Mouse (Mus musculus) adrenal gland, postnatal 4 days (tissue): ENCODE results near the gene Hps5. TPM values are rescaled to one million over a fixed set of nuclear protein-coding genes. Genes with fewer than 3 reads are reported as not detected.
"Not testable (repeated sequence)": the region's sequence is repeated elsewhere in the genome, so short reads cannot be mapped to it uniquely, and the experiment has no call there.

Experiments used
- DNase-seq, 2 experiments: peaks; one replicate each; pipeline ENCODE4 v3.0.0; 2021 to 2022; ENCODE audit warnings: low spot score in 2 of 2, mixed read lengths in 2 of 2
- total RNA-seq, 2 experiments: library from RNA; stranded (reverse); gene quantifications; 2 replicates each; pipeline ENCODE4 v1.2.3; 2021

Hps5 gene
- total RNA-seq, 2 experiments from 2014 or later: 25.0 to 31.2 TPM

DNA sequence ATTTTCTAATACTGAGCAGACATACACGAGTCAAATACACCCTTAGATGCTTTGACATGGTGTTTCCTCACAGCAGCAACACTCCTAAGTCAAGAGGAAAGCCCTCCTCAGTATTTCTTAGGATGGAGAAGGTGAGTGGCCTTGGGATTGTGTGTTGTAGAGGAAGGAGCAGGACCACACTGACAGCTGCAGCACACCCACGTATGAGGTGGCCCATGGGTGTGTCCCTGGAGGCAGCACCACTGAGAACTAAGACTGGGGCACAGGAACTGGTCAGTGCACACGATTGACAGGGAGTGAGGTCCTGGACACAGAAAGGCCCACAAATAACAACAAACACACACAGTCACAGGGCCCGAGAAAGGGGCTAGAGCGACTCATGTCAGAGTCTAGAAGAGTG, 55.8 kb downstream of the Hps5 start:
- DNase-seq: not testable (repeated sequence)

DNA sequence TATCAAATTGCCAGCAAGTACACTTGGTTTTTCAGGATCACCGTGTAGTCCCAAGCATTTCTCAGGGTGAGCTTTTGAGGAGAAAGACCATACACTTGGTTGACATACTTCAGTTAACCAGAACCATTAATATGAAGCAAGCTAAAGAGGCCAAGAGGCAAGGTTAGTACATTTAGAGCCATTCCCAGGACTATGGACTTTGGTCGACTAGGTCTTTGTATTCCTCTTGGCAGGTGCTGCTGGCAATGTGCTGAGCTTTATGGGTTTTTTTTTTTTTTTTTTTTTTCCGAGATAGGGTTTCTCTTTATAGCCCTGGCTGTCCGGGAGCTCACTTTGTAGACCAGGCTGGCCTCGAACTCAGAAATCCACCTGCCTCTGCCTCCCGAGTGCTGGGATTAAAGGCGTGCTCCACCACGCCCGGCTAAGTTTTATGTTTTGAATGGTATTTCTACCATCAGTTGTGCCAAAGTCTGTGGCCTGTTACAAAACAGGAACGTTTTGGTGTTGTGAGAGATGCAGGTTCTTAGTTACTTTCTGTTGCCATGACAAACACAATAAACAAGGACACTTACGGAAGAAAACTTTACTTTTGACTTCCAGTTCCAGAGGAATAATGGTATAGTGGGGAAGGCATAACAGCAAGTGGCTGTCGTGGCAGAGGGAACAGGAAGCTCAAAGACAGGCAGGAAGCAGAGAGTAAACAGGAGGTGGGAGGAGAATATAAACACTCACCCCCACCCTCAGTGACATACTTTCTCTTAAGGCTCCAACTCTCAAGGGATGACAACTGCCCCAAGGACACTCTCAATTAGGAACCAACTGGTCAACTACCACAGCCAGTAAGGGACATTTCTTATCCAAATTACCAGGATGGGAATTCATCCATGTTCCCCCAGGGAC, 57.1 kb downstream of the Hps5 start:
- no peak for DNase-seq

DNA sequence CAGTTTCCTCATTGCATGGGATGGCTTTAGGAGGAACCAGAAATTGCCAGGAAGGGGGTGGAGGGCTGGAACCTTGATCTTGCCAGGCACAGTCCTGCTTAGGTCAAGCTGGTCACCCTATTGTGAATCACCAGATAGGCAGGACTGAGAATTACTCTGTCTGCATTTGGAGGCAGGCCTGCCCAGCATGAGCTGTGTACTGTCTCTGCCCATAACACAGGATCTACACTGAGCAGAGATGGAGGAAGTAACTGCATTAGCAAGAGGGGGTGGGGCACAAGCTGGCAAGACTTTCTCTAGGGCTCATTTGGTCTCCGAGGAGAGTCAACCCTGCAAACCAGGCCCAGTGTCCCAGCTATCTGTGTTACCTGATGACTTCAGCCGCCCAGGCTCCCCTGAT, 60.9 kb downstream of the Hps5 start:
- no peak for DNase-seq

DNA sequence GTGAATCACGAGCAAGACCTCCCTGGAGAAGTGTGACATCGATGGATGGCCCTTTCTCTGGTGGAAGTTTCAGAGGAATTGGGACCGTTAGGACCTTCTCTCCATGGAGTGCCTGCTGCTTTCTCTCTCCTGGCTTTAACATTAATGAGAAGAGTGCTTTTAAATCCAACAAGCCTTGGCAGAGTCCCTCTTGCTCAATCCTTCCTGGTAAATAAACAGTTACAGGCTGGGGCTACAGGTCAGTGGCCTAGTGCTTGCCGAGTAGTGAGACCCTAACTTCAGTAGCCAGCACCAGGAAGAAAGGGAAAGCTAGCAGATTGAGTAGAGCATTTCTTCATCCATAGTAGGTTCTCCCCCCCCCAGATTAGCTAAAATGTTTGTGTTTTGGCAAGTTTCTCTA, 63.4 kb downstream of the Hps5 start, which contains the start of gene Saa4:
Saa4 (minus strand) TSS at position 146 of the 400 bp plus-strand sequence.
- no peak for DNase-seq

DNA sequence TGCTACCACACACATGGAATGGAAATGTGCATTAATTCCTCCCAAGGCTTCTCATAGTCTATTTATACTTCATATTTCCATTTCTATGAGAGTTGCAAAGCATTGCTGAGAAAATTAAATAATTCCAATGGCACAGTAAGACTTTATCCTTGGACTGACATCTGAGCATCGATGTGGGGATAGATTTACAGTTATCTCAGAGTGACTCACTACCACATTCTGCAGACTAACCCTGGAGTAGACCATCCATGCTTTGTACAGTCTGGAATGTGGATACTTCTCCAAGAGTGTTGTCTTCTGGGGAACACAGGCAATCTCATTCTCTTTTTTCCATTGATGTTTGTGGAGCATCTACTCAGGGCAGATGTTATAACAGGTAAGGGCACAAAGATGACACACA, 68.3 kb downstream of the Hps5 start:
- no peak for DNase-seq

DNA sequence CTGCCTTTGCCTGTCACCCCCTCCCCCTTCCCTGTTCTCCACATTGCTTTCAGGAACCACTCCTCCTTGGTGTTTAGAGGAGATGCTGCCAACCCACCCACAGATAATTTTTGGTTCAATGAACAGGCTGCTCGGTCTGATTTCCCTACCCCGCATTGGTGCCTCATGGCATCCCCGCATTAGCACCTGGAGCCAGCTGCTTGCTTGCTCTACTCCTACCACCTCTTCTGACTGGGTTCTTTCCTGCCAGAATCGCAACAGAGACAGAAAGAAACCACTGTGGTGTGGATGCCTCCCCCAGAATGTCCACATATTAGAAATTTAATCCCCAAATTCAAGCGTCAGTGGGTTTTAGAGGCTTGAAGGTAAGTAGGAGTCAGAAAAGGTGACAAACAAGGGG, 71.5 kb downstream of the Hps5 start:
- no peak for DNase-seq

DNA sequence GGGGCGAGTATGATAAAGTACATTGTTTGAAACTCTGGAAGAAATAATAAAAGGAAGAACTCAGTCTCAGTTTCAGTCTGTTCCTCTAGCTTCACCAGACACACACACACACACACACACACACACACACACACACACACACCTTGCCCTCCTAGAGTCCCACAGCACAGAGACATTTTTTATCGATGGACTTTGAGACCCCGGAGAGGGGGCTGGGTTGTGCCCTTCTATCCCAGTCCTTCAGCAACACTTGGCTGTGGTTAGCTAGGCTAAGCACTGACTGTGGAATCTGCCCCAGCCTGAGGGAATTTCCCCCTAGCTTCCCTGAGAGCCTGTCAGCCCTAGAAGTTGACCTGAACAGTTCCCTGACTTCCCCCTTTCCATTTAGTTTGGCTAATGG, 72.0 kb downstream of the Hps5 start:
- DNase-seq: no peak

DNA sequence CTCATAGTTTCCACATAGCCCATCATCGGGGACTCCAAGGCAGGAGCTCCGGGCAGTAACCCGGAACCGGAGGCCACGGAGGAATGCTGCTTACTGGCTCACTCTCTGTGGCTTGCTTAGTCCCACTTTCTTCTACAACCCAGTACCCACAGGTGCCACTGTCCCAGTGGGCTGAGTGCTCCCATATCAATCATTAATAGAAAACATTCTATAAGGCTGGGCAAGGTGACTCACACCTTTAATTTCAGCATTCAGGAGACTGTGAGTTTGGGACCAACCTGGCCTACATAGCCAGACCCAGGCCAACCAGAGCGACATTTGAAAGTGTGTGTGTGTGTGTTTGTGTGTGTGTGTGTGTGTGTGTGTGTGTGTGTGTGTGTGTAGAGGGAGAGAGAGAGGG, 72.5 kb downstream of the Hps5 start:
- DNase-seq: no peak

DNA sequence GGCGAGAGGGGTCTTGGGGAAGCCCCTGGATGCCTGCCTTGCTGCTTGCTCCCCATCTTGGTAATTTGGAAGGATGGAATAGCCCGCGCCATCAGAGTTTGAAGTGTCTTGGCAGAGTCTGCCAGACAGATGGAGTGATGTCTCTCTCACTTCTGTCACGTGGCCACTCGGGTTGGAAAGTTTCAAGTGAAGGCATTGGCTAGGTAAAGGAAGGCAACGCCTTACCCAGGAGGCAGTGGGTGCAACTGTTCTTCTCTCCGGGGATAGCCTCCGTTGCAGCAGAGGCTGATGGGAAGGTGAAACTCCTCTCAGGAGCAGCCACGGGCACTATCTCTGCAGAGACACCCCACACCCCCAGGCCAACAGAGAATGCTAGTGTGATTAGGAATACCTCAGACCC, 75.4 kb downstream of the Hps5 start:
- DNase-seq: no peak

DNA sequence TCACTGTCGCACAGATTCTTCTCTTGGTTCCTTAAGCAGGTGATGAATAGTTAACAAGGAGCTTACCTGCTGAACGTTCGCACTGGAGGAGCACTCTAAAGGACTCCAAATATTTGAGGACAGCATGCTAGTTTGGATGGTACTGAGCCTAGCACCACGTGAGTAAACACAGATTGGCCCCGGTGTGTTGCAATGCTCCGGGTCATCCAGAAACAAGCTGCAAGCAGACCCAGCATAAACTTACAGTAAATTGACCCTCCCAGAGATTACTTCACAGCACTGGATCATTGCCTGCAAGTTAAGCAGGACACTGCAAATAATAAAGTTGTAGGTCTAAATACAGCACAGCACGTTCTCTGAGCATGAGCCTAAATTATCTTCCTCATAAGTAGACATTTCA, 76.3 kb downstream of the Hps5 start:
- DNase-seq: no peak

DNA sequence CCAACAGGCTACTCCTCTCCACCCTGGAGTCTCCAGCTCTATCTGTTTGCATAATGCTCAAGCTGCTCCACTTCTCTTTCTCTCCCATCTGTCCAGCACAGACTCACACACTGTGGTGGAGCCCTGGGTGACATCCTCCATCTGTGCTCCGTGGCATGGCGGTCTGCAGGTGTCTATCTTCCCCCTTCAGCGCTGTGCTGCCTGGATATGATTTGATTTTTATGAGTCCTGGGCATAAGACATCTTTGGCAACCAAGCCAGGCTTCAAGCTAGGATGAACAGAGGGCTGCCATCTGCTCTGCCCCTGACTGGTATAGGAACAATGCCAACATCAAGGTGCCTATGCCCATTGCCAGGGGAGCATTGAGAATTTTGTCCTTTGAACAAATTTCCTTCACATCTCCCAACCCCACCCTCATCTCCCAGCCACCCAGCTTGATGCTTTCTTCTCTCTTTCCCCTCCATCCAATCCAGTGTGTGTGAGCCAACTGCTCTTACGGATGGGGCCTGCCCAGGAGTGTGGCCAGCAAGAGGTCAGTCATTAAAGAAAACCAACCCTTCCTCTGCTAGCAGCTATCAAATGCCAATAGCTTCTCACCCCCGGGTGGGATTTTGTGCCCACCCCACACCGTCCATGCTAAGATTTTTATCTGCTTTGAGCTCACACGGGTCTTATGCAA, 77.1 kb downstream of the Hps5 start:
- DNase-seq: no peak

DNA sequence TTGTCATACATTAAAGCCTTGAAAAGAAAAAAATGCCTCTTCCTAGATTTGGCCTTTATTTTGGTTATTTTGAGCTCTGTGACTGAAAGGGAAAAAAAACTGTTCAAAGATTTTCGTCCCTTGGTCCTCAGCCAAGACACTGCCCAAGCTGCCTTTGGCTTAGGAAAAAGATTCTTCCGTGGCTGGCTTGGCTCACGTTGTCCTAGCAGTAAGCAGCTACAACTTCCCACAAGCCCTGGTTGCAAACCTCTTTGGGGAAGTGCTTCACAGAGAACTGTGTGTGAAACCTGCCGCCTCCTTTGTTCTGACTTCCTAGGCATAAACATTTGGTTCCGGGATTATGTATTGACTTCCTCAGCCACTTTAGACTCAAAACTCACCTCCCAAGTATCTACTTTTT, 79.0 kb downstream of the Hps5 start:
- no peak for DNase-seq

DNA sequence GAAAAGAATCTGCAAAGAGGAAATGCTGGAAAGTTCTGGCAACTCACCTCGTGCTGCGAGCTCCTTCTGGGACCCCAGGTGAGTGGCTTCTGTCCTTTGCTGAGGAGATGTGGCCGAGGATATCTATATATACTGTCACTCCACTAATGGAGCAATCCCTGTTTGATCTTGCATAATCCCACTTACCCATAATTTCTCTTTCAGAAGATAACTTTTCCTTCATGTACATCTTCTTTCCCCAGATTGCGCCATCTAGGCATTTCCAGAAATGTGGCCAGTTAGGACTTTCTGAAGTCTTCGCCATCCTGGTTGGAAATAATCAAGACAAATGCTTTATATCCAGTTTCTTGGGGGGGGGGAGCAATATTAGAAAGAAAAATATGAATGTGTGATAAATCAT, 80.3 kb downstream of the Hps5 start, which contains the start of gene Saa3:
Saa3 (minus strand) TSS at position 101 of the 400 bp plus-strand sequence.
- no peak for DNase-seq

DNA sequence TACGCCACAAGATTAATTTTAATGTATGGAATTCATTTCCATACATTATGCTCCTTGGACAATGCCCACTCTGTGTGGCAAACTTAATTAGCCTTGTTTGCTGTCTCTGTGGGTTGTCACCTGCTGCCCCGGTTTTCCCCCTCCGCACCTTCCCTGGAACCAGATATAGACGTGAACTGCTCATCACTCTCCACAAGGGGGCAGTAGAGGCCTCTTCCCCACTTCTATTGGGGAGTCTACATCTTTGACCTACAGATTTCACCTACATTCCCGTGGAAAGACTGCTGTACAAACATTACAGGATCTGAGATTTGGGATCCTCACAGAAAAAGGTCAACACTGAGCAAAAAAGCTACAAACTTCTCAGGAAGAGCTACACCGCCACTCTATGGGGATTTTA, 81.3 kb downstream of the Hps5 start:
- peak in 1 of 2 experiments; percentile 38 for DNase-seq

DNA sequence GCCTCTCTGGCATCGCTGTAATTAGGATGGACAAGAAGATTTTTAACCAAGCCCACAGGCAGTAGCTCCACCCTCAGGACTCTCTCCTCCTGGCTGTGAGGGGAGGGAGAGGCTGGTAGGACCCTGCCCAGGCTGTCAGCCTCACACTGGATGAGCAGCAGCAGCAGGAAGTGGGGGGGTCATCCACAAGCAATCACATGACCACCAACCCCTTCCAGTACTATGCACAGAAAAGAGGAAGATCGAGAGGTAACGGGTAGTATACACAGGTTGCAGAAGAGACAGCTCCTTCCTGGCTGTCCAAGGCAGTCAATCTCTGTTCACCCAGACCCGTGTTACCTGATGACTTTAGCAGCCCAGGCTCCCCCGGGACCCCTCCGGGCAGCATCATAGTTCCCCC, 83.6 kb downstream of the Hps5 start:
- no peak for DNase-seq

Other genes starting within 250 kb of the Hps5 start
- gene Sergef, start 156.3 kb downstream of the Hps5 start, total RNA-seq: 10 to 100 TPM; 19.0 to 26.5 TPM
- under 1 TPM; 0.37 to 0.73 TPM for gene Tph1, start 123.5 kb downstream of the Hps5 start, total RNA-seq
- gene Saal1, start 85.4 kb downstream of the Hps5 start, total RNA-seq: 10 to 100 TPM; 14.4 to 16.4 TPM
- gene Saa3, start 80.4 kb downstream of the Hps5 start, total RNA-seq: 1 to 10 TPM; 1.1 to 1.2 TPM
- gene Saa4, start 63.5 kb downstream of the Hps5 start, total RNA-seq: 1 to 10 TPM in 1 of 2 experiments, not detected in 1; 1.7 TPM
- gene Saa1, start 53.1 kb downstream of the Hps5 start, total RNA-seq: not detected
- not detected for gene Saa2, start 44.3 kb downstream of the Hps5 start, total RNA-seq
- 10 to 100 TPM; 39.5 to 47.1 TPM for gene Gtf2h1, start within 50 bp of the Hps5 start, total RNA-seq
- gene Ldha, start 45.4 kb upstream of the Hps5 start, total RNA-seq: 100 to 1,000 TPM; 280 to 348 TPM
- gene Ldhc, start 65.1 kb upstream of the Hps5 start, total RNA-seq: not detected
- gene Tsg101, start 123.9 kb upstream of the Hps5 start, total RNA-seq: 10 to 100 TPM; 85.1 to 86.3 TPM
- 10 to 100 TPM; 22.9 to 23.6 TPM for gene Uevld, start 162.5 kb upstream of the Hps5 start, total RNA-seq
- not detected for gene Gm9999, start 187.5 kb upstream of the Hps5 start, total RNA-seq
- gene Spty2d1, start 212.3 kb upstream of the Hps5 start, total RNA-seq: 10 to 100 TPM; 16.6 to 18.2 TPM